In the genomic region with DNA sequence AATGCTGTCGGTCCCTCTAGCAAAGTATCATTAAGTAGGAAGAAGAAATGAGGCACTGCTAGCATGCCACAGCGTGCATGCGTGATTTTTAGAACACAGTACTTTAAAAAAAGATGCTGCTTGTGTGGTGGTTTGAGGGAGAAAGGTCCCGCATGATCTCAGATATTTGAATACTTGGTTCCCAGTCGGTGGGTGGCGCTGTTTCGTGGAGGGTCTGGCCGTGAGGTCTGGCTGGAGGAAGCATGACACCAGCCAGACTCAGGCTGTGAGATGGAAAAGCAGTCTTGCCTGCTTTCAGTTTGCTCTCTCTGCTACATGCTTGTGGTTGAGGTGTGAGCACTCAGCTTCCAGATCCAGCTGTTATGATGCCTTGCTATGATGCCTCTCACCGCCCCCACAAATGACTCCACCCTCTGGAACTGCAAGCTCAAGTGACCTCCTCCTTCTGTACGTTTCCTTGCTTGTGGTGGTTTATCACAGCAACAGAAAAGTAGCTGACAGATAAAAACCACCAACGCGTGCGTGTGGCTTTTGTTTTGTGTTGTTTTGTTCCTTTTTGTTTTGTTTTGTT, we compare ENCODE assay signal across 20 mouse cellular contexts. TPM values are rescaled to one million over a fixed set of nuclear protein-coding genes. Genes with fewer than 3 reads are reported as not detected.
DNase-seq lines count a peak whose midpoint lies in the region; ATAC-seq and TF ChIP-seq lines count a peak whose summit lies in the region.
"Had no signal": no experiment of that assay in that cellular context is flagged by ENCODE, and none has a peak within 500 bp of the region (broad histone marks: within the 10 kb centered on the region; RNA-seq: fewer than 3 reads in every experiment).

No protein-coding gene starts in this region.

- peak overlapping the region; percentile 78 for H3K4me3 ChIP-seq in megakaryocyte, embryonic 14.5 days (replicated peaks)
- no peak overlapping the region for H3K4me3 ChIP-seq in ES-E14 (ENCODE audit: insufficient read depth in 1 of 2, low read depth in 1 of 2, low read length in 2 of 2, poor library complexity in 1 of 2, severe bottlenecking in 1 of 2)
- no peak overlapping the region for H3K4me3 ChIP-seq in midbrain, postnatal 0 days (ENCODE audit: low read depth, low read length)
- H3K4me3 ChIP-seq: forebrain, embryonic 12.5 days; layer of hippocampus, adult 2 months; liver, embryonic 15.5 days had no signal

- in situ Hi-C loops in ES-E14 (cut with MboI; ENCODE audit: low sequenced_read_pairs in 2 of 2, unreplicated experiment in 2 of 2): no loop called here

- H3K9me3 ChIP-seq in megakaryocyte, embryonic 14.5 days: no peaks in the 10 kb centered on the region
- H3K9me3 ChIP-seq in ES-E14 (ENCODE audit: control insufficient read depth, insufficient read depth, low read depth, low read length): no peaks in the 10 kb centered on the region
- H3K9me3 ChIP-seq in midbrain, postnatal 0 days (ENCODE audit: low read length): no peaks in the 10 kb centered on the region
- H3K9me3 ChIP-seq: forebrain, embryonic 12.5 days; liver, embryonic 15.5 days had no signal

- H3K4me1 ChIP-seq in megakaryocyte, embryonic 14.5 days: peaks cover 62% of the 10 kb centered on the region
- H3K4me1 ChIP-seq in ES-E14 (ENCODE audit: control insufficient read depth in 2 of 2, insufficient read depth in 2 of 2, low read length in 2 of 2, poor library complexity in 1 of 2): no peaks in the 10 kb centered on the region
- no peaks in the 10 kb centered on the region for H3K4me1 ChIP-seq in midbrain, postnatal 0 days (ENCODE audit: insufficient read depth, low read length)
- H3K4me1 ChIP-seq: forebrain, embryonic 12.5 days had no signal

- TF ChIP-seq CTCF in midbrain, postnatal 0 days (IDR thresholded peaks at IDR 0.05): no peak

- H3K9ac ChIP-seq in ES-E14 (ENCODE audit: insufficient read depth, low read depth, low read length, poor library complexity, severe bottlenecking): no peak overlapping the region
- no peak overlapping the region for H3K9ac ChIP-seq in midbrain, postnatal 0 days (replicated peaks; ENCODE audit: low read length, poor library complexity, severe bottlenecking)
- H3K9ac ChIP-seq: forebrain, embryonic 12.5 days; hindbrain, embryonic 14.5 days; liver, embryonic 15.5 days had no signal

- no peak overlapping the region for H3K27ac ChIP-seq in ES-E14 (ENCODE audit: insufficient read depth, low read depth, low read length, poor library complexity, severe bottlenecking)
- H3K27ac ChIP-seq in midbrain, postnatal 0 days (ENCODE audit: low read depth, low read length): no peak overlapping the region
- H3K27ac ChIP-seq: forebrain, embryonic 12.5 days; hindbrain, embryonic 14.5 days; kidney, postnatal 0 days; layer of hippocampus, adult 2 months; liver, embryonic 15.5 days had no signal

- ATAC-seq in megakaryocyte, adult 5-6 weeks (ENCODE audit: poor library complexity, severe bottlenecking): no peak
- ATAC-seq in activated CD4-positive, CD25-positive, alpha-beta regulatory T cell, adult 4 months: peak; percentile 69
- no peak for ATAC-seq in midbrain, postnatal 0 days (ENCODE audit: low FRiP score)
- ATAC-seq: lung, postnatal 0 days; midbrain, embryonic 16.5 days had no signal

- 77% methylated on average over 13 of the region's 13 CpGs for WGBS in midbrain, postnatal 0 days

- no peaks in the 10 kb centered on the region for H3K27me3 ChIP-seq in megakaryocyte, embryonic 14.5 days (replicated peaks)
- H3K27me3 ChIP-seq in midbrain, postnatal 0 days (ENCODE audit: insufficient read depth, low read length): no peaks in the 10 kb centered on the region
- H3K27me3 ChIP-seq: forebrain, embryonic 12.5 days; liver, embryonic 15.5 days had no signal

- peaks cover 3% of the 10 kb centered on the region for H3K36me3 ChIP-seq in megakaryocyte, embryonic 14.5 days (replicated peaks; ENCODE audit: low read length)
- H3K36me3 ChIP-seq in ES-E14 (ENCODE audit: control insufficient read depth, insufficient read depth, low read length, poor library complexity, severe bottlenecking): no peaks in the 10 kb centered on the region
- H3K36me3 ChIP-seq in midbrain, postnatal 0 days (ENCODE audit: insufficient read depth, low read length): no peaks in the 10 kb centered on the region
- H3K36me3 ChIP-seq: forebrain, embryonic 12.5 days; liver, embryonic 15.5 days had no signal

- no peak overlapping the region for H3K4me2 ChIP-seq in midbrain, postnatal 0 days (ENCODE audit: low read depth, low read length, poor library complexity, severe bottlenecking)
- H3K4me2 ChIP-seq: forebrain, embryonic 12.5 days; heart, embryonic 11.5 days; hindbrain, embryonic 14.5 days; liver, embryonic 15.5 days had no signal

- peak; percentile 21 for DNase-seq in ES-E14 (ENCODE audit: low read depth, low spot score)
- peak; percentile 16 for DNase-seq in naive thymus-derived CD4-positive, alpha-beta T cell, adult 2 months (ENCODE audit: low read depth)
- DNase-seq in layer of hippocampus, adult 18-20 months (ENCODE audit: low spot score in 2 of 2): no peak
- DNase-seq in urinary bladder, postnatal 36 days (ENCODE audit: low spot score in 2 of 2): no peak
- DNase-seq in midbrain, postnatal 0 days (ENCODE audit: low spot score): no peak
- DNase-seq: cerebellum, adult 8-10 months; heart, postnatal 14 days; kidney, adult 18-20 months; right cerebral cortex, postnatal 25 days had no signal

TF ChIP-seq in ES-E14, 5 proteins besides CTCF, POLR2A, EP300 and RAD21:
- TF ChIP-seq ZC3H11A (IDR thresholded peaks at IDR 0.05; ENCODE audit: borderline replicate concordance, low read depth, low read length) (no peak), HCFC1 (IDR thresholded peaks at IDR 0.05; ENCODE audit: borderline replicate concordance, insufficient read depth, low read length) (no peak), CHD2 (IDR thresholded peaks at IDR 0.05; ENCODE audit: low read depth, low read length) (no peak), ZNF384 (IDR thresholded peaks at IDR 0.05; ENCODE audit: low read depth, low read length) (no peak), MAFK (IDR thresholded peaks at IDR 0.05; ENCODE audit: insufficient read depth, low read depth, low read length) (no peak)

RNA-seq across cellular contexts. Expression of a gene that starts 36.5 kb away (rescaled TPM):
- 1.2 and 7.6 TPM in 2 replicates for polyA plus RNA-seq in megakaryocyte, embryonic 14.5 days (2012; ENCODE audit: insufficient read depth, low replicate concordance)
- total RNA-seq in megakaryocyte, adult 5-6 weeks (2015): 21.2 and 32.9 TPM in 2 replicates
- 21.3 and 27.6 TPM in 2 replicates for total RNA-seq in megakaryocyte, adult 5-6 weeks (2017)
- total RNA-seq in ES-E14 (2012; rRNA removed): 14.5 and 14.9 TPM in 2 replicates
- 10 to 100 TPM; 12.4 to 14.0 TPM for polyA plus RNA-seq in activated CD4-positive, CD25-positive, alpha-beta regulatory T cell, adult 4 months (2017; shearing (Covaris generic))
- 10 to 100 TPM; 34.2 to 34.6 TPM for total RNA-seq in layer of hippocampus, adult 18-20 months (2021)
- total RNA-seq in midbrain, postnatal 0 days (2014; rRNA removed): 17.7 and 30.5 TPM in 2 replicates
- 26.6 and 40.8 TPM in 2 replicates for polyA plus RNA-seq in midbrain, postnatal 0 days (2015; fragmentation: Nextera tagmentation; extraction: Ambion mirVana)

Comparison
In these comparisons a context has a peak if more than half of its experiments do, and no peak if none do; other contexts are left out.
1. DNase-seq: peak in ES-E14 (single experiment) and naive thymus-derived CD4-positive, alpha-beta T cell, adult 2 months (single experiment); none in layer of hippocampus, adult 18-20 months (0 of 2), urinary bladder, postnatal 36 days (0 of 2) and midbrain, postnatal 0 days (single experiment).